Mouse (Mus musculus): ENCODE measurements around the gene Arsg. TPM values are rescaled to one million over a fixed set of nuclear protein-coding genes. Genes with fewer than 3 reads are reported as not detected.

Gene Arsg
- polyA plus RNA-seq, 1 experiment from 2014 or later = 2.1 TPM

DNA sequence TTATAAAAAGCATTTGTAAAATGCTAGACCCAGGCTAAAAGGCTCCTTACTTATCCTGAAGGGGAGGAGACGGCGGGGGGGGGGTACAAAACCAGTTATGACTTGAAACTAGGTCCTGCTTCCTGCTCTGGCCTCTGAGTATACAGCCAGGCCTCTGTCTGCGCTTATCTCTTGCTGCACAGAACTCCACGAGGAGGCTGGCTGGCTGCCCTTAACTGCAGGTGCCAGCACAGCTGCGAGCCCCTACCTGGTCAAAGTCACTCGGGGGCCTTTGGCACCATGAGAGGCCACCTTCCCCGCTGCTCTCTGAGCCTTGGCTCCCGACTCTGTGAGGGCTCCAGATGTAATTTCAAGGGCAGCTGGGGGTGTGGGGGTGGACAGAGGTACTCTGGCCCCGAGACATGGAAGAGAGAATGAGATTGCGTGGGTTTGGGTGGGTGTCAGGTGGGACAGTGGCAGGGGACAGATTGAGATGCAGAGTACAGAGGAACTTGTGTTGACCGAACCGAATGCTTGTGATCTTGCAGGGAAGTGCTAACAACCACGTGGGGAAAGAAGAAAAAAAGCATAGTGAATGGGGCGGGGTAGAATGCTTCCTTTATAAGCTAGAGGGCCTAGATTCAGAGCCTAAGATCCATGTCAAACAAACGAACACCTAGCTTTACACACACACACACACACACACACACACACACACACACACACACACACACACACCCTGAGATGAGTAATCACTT lies 114.6 kb downstream of the Arsg start:
- Histone ChIP-seq H3K4me3 (ENCODE audit: inconsistent target) (no peak overlapping the region), H3K27ac (no peak overlapping the region), H3K36me3 (ENCODE audit: inconsistent target) (no peaks in the 10 kb centered on the region), H3K79me2 (ENCODE audit: inconsistent target) (no peaks in the 10 kb centered on the region)
- 20% methylated on average over 13 of the region's 15 CpGs for WGBS (ENCODE audit: missing documents)

DNA sequence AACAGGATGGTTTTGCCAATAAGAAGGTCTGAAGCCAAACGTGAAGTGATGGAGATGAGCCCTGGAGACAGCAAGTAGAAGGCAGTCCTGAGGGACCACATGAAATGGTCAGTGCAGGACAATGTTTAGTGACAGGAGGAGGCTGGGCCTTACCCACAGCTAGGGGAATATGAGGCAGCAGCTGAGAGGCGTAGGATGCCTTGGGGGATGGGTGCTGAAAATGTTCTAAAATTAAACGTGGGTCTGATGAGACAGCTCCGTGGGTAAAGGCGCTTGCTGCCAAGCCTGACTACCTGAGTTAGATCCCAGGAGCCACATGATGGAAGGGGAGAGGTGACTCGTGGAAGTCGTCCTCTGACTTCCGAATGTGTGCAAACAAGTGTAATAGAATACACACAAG lies 116.8 kb downstream of the Arsg start:
- H3K36me3 ChIP-seq (ENCODE audit: inconsistent target) = no peaks in the 10 kb centered on the region
- 88% methylated on average over 8 of the region's 8 CpGs for WGBS (ENCODE audit: missing documents)

DNA sequence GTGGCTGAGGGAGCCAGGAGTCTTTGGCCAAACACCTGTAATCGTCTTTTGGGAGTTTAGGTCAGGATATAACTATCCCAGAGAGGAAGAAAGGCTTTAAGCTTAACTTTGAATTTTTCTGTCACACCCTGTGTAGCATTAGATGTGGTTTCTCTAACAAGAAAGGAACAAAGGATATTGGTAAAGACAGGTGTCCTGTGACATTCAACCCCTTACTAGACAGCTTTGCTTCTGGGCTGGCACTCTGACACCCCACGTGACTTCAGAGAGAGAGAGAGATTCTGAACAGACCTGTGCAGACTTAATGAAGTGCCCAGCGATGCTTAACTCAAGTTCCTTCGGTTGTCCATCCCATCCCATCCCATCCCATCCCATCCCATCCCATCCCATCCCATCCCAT lies 118.3 kb downstream of the Arsg start:
- H3K79me2 ChIP-seq (ENCODE audit: inconsistent target) = no peaks in the 10 kb centered on the region
- no peak overlapping the region for H3K27ac ChIP-seq
- WGBS (ENCODE audit: missing documents) = 89% methylated on average over 4 of the region's 4 CpGs
- H3K36me3 ChIP-seq (ENCODE audit: inconsistent target) = no peaks in the 10 kb centered on the region
- no peak overlapping the region for H3K4me3 ChIP-seq (ENCODE audit: inconsistent target)

More for the DNA sequence above, 116.8 kb downstream of the Arsg start:
- Histone ChIP-seq H3K27ac (no peak overlapping the region), H3K79me2 (ENCODE audit: inconsistent target) (no peaks in the 10 kb centered on the region), H3K4me3 (ENCODE audit: inconsistent target) (no peak overlapping the region)

- Histone ChIP-seq H3K4me3 (ENCODE audit: inconsistent target) (no peak overlapping the region), H3K79me2 (ENCODE audit: inconsistent target) (no peaks in the 10 kb centered on the region), H3K36me3 (ENCODE audit: inconsistent target) (no peaks in the 10 kb centered on the region), H3K27ac (no peak overlapping the region)
- 62% methylated on average over 6 of the region's 6 CpGs for WGBS (ENCODE audit: missing documents)
Measured at GRCm38 (mm10) chr11:109593200-109593981, 120.2 kb downstream of the Arsg start.

DNA sequence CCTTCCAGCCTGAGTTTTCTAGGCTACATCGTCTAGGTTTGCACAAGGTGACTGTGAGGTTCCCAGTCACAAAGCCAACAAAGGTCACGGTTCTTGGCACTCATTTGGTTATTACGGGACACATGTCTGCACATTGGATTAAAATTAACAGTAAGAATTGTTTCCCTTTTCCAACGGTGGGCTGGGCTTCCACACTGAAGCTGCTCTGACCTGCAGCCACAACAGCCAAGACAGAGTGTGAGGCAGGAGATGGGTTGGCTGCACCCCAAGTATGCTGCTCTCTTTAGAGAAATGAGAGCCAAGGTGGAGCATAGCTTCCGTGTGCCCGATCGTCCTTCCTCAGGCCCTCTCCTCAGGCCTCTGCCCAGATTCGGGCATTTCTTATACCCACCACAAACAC lies 121.6 kb downstream of the Arsg start:
- no peak overlapping the region for H3K4me3 ChIP-seq (ENCODE audit: inconsistent target)
- no peaks in the 10 kb centered on the region for H3K36me3 ChIP-seq (ENCODE audit: inconsistent target)
- H3K27ac ChIP-seq = no peak overlapping the region
- no peaks in the 10 kb centered on the region for H3K79me2 ChIP-seq (ENCODE audit: inconsistent target)
- 64% methylated on average over 8 of the region's 8 CpGs for WGBS (ENCODE audit: missing documents)

GRCm38 (mm10) chr11:109598778-109599570 lies 125.8 kb downstream of the Arsg start:
- Histone ChIP-seq H3K4me3 (ENCODE audit: inconsistent target) (no peak overlapping the region), H3K27ac (no peak overlapping the region), H3K36me3 (ENCODE audit: inconsistent target) (no peaks in the 10 kb centered on the region; the same call in 1 of the 2 replicates), H3K79me2 (ENCODE audit: inconsistent target) (no peaks in the 10 kb centered on the region)
- WGBS (ENCODE audit: missing documents) = 78% methylated on average over 11 of the region's 12 CpGs

DNA sequence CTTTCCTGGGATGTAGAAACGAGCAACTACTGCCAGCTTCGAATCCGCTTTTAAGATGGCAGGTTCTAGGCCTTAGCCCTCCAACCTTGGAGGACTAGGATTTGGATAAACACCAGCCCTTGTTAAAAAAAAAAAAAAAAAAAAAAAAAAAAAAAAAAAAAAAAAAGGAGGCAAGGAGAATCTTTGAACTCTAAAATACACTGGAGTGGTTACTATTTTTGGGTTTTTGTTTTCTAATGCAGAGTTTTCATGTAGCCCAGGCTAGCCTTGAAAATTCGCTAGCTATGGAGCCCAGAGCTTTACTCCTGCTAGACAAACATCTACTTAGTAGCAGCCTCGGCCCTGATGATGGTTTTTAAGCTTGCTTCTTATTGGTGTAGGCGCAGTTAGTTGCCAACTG lies 134.4 kb downstream of the Arsg start:
- no peak overlapping the region for H3K4me3 ChIP-seq (ENCODE audit: inconsistent target)
- WGBS (ENCODE audit: missing documents) = 92% methylated on average over 4 of the region's 6 CpGs
- H3K79me2 ChIP-seq (ENCODE audit: inconsistent target) = no peaks in the 10 kb centered on the region
- no peaks in the 10 kb centered on the region for H3K36me3 ChIP-seq (ENCODE audit: inconsistent target)
- no peak overlapping the region for H3K27ac ChIP-seq

- H3K36me3 ChIP-seq (ENCODE audit: inconsistent target) = no peaks in the 10 kb centered on the region
- 76% methylated on average over 6 of the region's 6 CpGs for WGBS (ENCODE audit: missing documents)
- no peak overlapping the region for H3K4me3 ChIP-seq (ENCODE audit: inconsistent target)
- H3K79me2 ChIP-seq (ENCODE audit: inconsistent target) = no peaks in the 10 kb centered on the region
- H3K27ac ChIP-seq = no peak overlapping the region
Measured at GRCm38 (mm10) chr11:109608976-109609625, 135.9 kb downstream of the Arsg start.

DNA sequence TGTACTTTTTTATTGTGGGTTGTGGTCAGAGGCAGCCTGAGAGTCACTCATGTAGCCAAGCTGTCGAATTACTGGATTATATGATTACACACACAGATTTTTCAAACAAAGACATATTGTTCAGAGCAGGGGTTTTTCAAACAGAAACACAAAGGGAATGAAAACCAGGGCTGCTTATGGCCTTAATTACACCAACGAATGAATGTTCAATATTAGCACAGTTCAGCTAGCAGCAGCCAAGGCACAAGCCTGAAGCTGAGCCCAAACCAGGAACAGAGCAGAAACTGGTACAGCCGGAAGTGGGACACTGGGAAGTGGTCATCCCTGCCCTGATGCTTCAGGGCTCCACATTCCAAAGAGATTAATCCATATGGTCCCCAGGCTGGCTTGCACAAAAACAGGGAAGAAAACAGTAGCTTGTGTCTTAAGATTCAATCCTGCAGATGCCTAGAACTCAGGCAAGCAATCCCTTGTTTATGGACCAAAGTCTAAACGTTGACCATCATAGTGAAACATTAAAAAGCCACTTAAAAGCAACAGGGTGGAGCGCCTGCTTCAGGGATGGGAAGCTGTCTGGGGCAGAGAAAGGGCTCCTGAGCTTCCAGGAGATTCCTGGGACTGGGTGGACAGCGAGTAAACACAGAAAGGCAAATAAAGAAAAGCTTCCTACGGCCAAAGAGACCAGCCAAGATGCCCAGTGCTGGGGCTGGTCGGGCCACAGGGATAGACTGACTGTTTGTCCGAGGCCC lies 137.0 kb downstream of the Arsg start:
- Histone ChIP-seq H3K4me3 (ENCODE audit: inconsistent target) (peak overlapping the region; percentile 50), H3K79me2 (ENCODE audit: inconsistent target) (no peaks in the 10 kb centered on the region), H3K36me3 (ENCODE audit: inconsistent target) (no peaks in the 10 kb centered on the region), H3K27ac (no peak overlapping the region)
- WGBS (ENCODE audit: missing documents) = 37% methylated on average over 9 of the region's 9 CpGs

GRCm38 (mm10) chr11:109610795-109611302 lies 137.7 kb downstream of the Arsg start:
- Histone ChIP-seq H3K36me3 (ENCODE audit: inconsistent target) (no peaks in the 10 kb centered on the region), H3K79me2 (ENCODE audit: inconsistent target) (no peaks in the 10 kb centered on the region), H3K27ac (no peak overlapping the region), H3K4me3 (ENCODE audit: inconsistent target) (peak overlapping the region; percentile 50)
- WGBS (ENCODE audit: missing documents) = under 1% methylated on average over 26 of the region's 26 CpGs

- peak within 1 kb of the TSS; percentile 25; the same call in 1 of the 2 replicates for H3K27ac ChIP-seq
- H3K79me2 ChIP-seq (ENCODE audit: inconsistent target) = no peaks in the 10 kb centered on the region
- H3K4me3 ChIP-seq (ENCODE audit: inconsistent target) = peak within 1 kb of the TSS; percentile 50
- H3K36me3 ChIP-seq (ENCODE audit: inconsistent target) = no peaks in the 10 kb centered on the region
- WGBS (ENCODE audit: missing documents) = 1% methylated on average over 58 of the region's 58 CpGs
Measured at GRCm38 (mm10) chr11:109611303-109612149, 138.4 kb downstream of the Arsg start, which contains the start of gene Wipi1. TSS of gene Wipi1 (minus strand) at chr11:109611967.

DNA sequence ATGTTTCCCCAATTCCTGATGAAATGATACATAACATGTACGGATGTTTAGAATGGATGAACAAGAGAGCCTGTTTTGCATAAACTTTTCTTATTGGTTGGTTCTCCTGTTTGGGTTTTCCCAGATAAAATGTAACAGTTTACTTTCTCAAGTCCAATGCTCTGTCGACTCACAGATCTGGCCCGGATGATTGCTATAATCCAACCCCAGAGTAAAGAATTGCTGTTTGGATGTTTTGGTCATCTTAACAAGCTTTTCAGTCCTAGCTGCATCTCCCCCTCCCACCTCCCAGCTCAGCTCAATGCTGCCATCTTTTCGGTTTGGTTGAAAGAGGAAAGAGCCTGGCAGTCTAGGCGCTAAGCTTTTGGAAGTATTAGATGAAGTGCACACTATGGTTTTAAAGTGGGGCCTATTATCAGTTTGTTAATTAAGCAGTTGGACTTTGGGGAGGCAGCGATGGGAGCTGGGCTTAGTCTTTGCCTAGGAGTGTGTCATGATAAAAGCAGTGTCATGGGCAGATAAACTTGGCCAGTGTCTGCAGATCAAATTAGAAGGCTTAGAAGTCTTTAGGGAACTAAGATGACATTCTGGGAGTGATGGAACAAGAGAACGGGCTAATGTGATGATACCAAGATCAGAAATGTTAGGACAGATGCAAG lies 139.8 kb downstream of the Arsg start:
- Histone ChIP-seq H3K36me3 (ENCODE audit: inconsistent target) (no peaks in the 10 kb centered on the region), H3K27ac (no peak overlapping the region), H3K4me3 (ENCODE audit: inconsistent target) (no peak overlapping the region), H3K79me2 (ENCODE audit: inconsistent target) (no peaks in the 10 kb centered on the region)
- WGBS (ENCODE audit: missing documents) = 84% methylated on average over 7 of the region's 7 CpGs

Data from macrophage (primary cell).